Mouse (Mus musculus) kidney, embryonic 14.5 days (tissue): Measurements from ENCODE around the gene Axin2. TPM values are rescaled to one million over a fixed set of nuclear protein-coding genes. Genes with fewer than 3 reads are reported as not detected.

Experiments used
- ATAC-seq: fragments of 200-750 bp; cut with Nextera tagmentation; 2 replicates; pipeline ENCODE4 v1.8.0; 2017; ENCODE audit warnings: moderate number of reproducible peaks, mild to moderate bottlenecking, moderate TSS enrichment, moderate library complexity; ENCODE audit not compliant: low FRiP score, low TSS enrichment
- H3K27ac ChIP-seq: fragments of 300-500 bp; sonication (generic); 2 replicates; pipeline ENCODE4 v1.5.1; 2014; ENCODE audit warnings: low read depth, mild to moderate bottlenecking, low read length, moderate library complexity, mixed read lengths
- H3K27me3 ChIP-seq: fragments of 300-500 bp; sonication (generic); 2 replicates; pipeline ENCODE4 v1.6.1; 2014; ENCODE audit warnings: mild to moderate bottlenecking, low read length; ENCODE audit not compliant: control insufficient read depth, insufficient read depth
- H3K36me3 ChIP-seq: fragments of 300-500 bp; sonication (generic); 2 replicates; pipeline ENCODE4 v1.6.1; 2014; ENCODE audit warnings: low read length, mixed read lengths; ENCODE audit not compliant: control insufficient read depth, insufficient read depth
- H3K4me1 ChIP-seq: fragments of 300-500 bp; sonication (generic); 2 replicates; pipeline ENCODE4 v1.6.1; 2014; ENCODE audit warnings: low read length, mixed read lengths; ENCODE audit not compliant: control insufficient read depth, insufficient read depth
- H3K4me2 ChIP-seq: fragments of 300-500 bp; sonication (generic); replicated peaks from 2 replicates; pipeline ENCODE4 v1.6.1; 2014; ENCODE audit warnings: low read depth, mild to moderate bottlenecking, low read length
- H3K4me3 ChIP-seq: fragments of 300-500 bp; sonication (generic); 2 replicates; pipeline ENCODE4 v1.5.1; 2014; ENCODE audit warnings: mild to moderate bottlenecking, low read length
- H3K9ac ChIP-seq: fragments of 300-500 bp; sonication (generic); 2 replicates; pipeline ENCODE4 v1.6.1; 2014; ENCODE audit warnings: low read depth, mild to moderate bottlenecking, low read length, moderate library complexity
- H3K9me3 ChIP-seq: fragments of 300-500 bp; sonication (generic); 2 replicates; pipeline ENCODE4 v1.6.1; 2016; ENCODE audit warnings: low read length; ENCODE audit not compliant: control insufficient read depth
- WGBS: fragments of 180-500 bp; shearing (Covaris S2); extraction: QIAGEN DNeasy Blood & Tissue Kit; methylation state at CpG from one replicate; pipeline ENCODE4 v1.1.7; 2014; 5-methylcytosine and 5-hydroxymethylcytosine counted together
- polyA plus RNA-seq: library from polyadenylated mRNA; unstranded; fragments of >200 nt; fragmentation: Nextera tagmentation; extraction: Ambion mirVana; gene quantifications from 2 replicates; pipeline ENCODE4 v1.2.1, GENCODE M21; 2014

Axin2 gene
- polyA plus RNA-seq, 1 experiment from 2014 or later, result 8.0 TPM

DNA sequence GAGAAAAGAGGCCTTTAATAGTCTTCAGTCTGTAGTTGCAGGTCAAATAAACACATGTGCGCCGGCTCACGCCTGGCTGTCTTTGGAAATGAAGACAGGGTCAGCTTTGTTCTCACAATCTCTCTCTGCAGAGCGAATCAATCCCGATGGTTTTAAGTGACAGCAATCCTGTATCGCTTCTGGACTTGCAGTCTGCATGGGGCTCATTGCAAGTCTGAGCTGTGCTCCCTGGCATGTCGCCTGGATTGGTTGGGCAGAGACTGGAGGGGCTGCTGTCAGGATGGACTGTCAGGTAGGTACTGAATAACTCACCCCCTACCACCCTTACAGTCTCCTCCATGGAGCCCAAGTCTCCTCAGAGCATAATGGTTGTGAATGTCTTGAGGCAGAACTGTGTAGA, 65.7 kb downstream of the Axin2 start:
- H3K4me3 ChIP-seq, result no peak overlapping the region
- no peaks in the 10 kb centered on the region for H3K27me3 ChIP-seq
- H3K27ac ChIP-seq, result no peak overlapping the region
- H3K4me1 ChIP-seq, result no peaks in the 10 kb centered on the region
- no peak overlapping the region for H3K4me2 ChIP-seq
- H3K36me3 ChIP-seq, result no peaks in the 10 kb centered on the region
- H3K9me3 ChIP-seq, result no peaks in the 10 kb centered on the region
- no peak overlapping the region for H3K9ac ChIP-seq
- ATAC-seq, result no peak
- 73% methylated on average over 7 of the region's 7 CpGs for WGBS

DNA sequence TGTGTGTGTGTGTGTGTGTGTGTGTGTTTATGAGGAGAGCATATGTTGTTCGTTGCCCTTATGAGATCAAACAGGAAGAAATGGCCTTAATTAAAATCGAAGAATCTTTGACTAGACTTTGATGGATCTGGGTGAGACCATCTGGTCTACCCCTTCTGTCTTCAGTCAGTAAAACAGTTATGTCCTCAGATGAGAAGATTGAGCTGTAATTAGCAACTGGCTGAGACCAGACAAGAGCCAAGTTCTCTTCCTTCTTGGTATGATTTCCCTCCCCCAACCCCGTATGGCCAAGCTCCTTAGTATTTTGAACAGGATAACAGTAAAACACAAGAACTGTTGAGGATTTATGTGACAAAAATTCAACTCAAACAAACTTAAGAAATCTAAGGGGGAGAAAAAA, 67.1 kb downstream of the Axin2 start:
- no peaks in the 10 kb centered on the region for H3K36me3 ChIP-seq
- no peak overlapping the region for H3K4me3 ChIP-seq
- no peak overlapping the region for H3K4me2 ChIP-seq
- H3K4me1 ChIP-seq, result no peaks in the 10 kb centered on the region
- no peaks in the 10 kb centered on the region for H3K27me3 ChIP-seq
- WGBS, result 51% methylated on average over 3 of the region's 3 CpGs
- H3K9ac ChIP-seq, result no peak overlapping the region
- H3K9me3 ChIP-seq, result no peaks in the 10 kb centered on the region
- H3K27ac ChIP-seq, result no peak overlapping the region
- ATAC-seq, result no peak

DNA sequence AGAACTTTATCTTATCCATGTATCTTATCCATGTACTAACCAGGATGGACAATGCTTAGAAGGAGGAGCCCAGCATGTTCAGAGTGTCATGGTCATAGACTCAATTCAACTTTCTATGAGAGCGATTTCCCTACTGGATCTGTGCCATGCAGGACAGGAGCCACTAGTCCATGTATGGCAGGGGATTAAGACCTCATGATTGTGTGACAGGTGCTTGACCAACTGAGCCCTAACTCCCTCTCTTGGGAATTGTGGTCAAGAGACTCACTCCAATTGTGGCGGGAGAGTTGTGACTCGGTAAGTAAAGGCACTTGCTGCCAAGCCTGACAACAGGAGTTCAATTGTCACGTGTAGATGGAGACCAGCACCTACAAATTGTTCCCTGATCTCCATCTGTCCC, 67.6 kb downstream of the Axin2 start:
- H3K9ac ChIP-seq, result no peak overlapping the region
- H3K9me3 ChIP-seq, result no peaks in the 10 kb centered on the region
- no peaks in the 10 kb centered on the region for H3K4me1 ChIP-seq
- no peak overlapping the region for H3K4me2 ChIP-seq
- ATAC-seq, result no peak
- H3K4me3 ChIP-seq, result no peak overlapping the region
- no peaks in the 10 kb centered on the region for H3K27me3 ChIP-seq
- WGBS, result 82% methylated on average over 4 of the region's 4 CpGs
- no peak overlapping the region for H3K27ac ChIP-seq
- no peaks in the 10 kb centered on the region for H3K36me3 ChIP-seq

DNA sequence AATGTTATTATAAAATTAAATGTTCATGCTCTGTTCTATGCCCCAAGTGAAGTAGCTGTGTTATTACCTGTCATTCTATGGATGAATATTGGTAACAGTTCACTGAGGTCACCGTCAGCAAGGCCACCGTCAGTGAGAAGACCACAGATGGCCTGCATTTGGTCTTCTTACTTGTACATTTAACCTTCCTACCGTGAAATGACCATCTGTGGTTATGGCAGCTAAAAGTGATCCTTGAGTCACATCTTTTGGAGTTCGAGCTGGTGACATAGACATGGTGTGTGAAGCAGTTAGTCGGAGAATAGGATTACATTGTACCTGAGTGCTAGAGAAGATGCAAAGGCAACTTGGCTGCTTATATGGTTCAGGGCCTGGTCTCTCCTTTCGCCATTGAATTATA, 68.1 kb downstream of the Axin2 start:
- Histone ChIP-seq H3K4me2 (no peak overlapping the region), H3K27me3 (no peaks in the 10 kb centered on the region), H3K9ac (no peak overlapping the region), H3K27ac (no peak overlapping the region), H3K36me3 (no peaks in the 10 kb centered on the region), H3K4me3 (no peak overlapping the region), H3K9me3 (no peaks in the 10 kb centered on the region), H3K4me1 (no peaks in the 10 kb centered on the region)
- 89% methylated on average over 6 of the region's 6 CpGs for WGBS
- ATAC-seq, result no peak

DNA sequence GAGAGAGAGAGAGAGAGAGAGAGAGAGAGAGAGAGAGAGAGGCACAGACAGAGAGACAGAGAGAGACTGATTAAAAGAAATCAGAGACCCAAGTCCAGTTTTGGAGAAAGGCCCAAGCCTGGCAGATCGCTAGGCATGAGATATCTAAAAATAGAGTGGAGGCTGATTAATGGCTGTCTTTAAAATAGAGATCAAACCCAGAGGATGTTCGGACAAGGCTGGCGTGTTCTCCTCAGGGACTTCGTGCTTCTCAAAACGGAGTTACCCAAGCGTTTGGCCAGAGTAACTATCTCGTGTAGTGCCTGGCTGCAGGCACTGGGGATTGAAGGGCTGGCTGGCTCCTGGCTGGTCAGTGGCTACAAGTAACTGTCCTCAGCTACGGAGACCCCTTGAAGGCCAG, 69.8 kb downstream of the Axin2 start:
- Histone ChIP-seq H3K27ac (no peak overlapping the region), H3K4me3 (no peak overlapping the region), H3K9me3 (no peaks in the 10 kb centered on the region), H3K27me3 (no peaks in the 10 kb centered on the region), H3K9ac (no peak overlapping the region), H3K4me2 (no peak overlapping the region), H3K36me3 (no peaks in the 10 kb centered on the region), H3K4me1 (no peaks in the 10 kb centered on the region)
- WGBS, result 55% methylated on average over 8 of the region's 8 CpGs
- ATAC-seq, result no peak

DNA sequence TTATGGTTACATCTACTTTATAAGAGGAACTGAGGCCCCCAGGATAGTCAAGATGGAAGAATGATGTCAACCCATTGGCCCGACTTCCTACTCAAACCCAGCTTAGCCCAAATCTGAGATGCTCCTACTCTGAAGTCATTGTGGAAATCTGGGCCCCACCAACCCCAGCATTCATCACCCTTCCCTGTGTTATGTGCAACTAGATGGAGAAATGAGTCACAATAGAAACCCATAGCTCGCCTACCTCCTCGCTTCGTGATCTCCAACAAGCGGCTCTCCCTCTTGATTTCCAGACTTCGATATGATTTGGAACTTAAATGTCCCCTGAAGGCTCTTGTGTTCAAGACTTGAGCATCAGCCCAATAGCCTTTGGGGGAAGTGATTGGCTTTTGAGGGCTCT, 73.3 kb downstream of the Axin2 start:
- no peak overlapping the region for H3K9ac ChIP-seq
- no peak overlapping the region for H3K4me3 ChIP-seq
- H3K36me3 ChIP-seq, result no peaks in the 10 kb centered on the region
- H3K9me3 ChIP-seq, result no peaks in the 10 kb centered on the region
- H3K27me3 ChIP-seq, result no peaks in the 10 kb centered on the region
- WGBS, result 96% methylated on average over 6 of the region's 6 CpGs
- no peak overlapping the region for H3K27ac ChIP-seq
- ATAC-seq, result no peak
- no peaks in the 10 kb centered on the region for H3K4me1 ChIP-seq
- no peak overlapping the region for H3K4me2 ChIP-seq

DNA sequence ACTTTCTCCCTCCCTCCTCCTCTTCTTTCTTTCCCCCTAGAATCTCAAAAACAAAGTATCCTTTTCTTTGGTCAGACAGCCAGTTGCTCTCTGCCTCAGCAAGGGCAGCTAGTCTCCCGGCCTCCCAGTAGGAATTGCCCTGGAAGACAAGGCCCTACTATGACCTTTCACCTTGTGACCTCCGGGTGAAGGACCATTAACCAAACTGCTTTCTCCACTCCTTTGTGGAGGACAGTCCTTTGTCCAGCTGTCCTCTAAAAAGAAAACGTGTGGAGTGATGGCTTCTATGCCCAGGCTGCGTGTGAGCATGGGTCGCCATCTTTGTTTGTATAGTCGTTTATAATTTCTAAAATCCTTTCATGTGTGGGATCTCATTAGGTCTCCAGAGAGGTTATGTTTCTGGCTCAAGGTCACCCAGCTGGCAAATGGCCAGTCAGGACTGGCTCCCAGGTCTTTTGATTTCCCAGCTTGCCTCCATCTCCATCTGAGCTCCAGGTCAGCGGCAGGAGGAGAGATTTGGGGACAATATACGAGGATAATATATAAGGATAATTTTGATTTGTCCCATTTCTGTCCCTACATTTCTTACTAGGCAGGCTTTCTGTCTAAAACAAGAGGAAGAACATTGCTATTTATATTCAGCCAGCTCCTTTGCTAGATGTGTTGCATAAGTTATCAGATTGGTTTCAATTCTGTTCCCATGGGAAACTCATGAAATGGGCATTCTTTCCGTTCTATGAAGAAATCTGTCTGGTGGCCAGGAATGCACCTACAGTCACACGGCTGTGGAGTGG, 75.2 kb downstream of the Axin2 start:
- no peak for ATAC-seq
- Histone ChIP-seq H3K36me3 (no peaks in the 10 kb centered on the region), H3K9ac (no peak overlapping the region), H3K4me2 (no peak overlapping the region), H3K27ac (no peak overlapping the region), H3K4me1 (no peaks in the 10 kb centered on the region), H3K4me3 (no peak overlapping the region), H3K9me3 (0 out of 2 replicates have a peak, but pooled peaks cover 3% of the 10 kb centered on the region), H3K27me3 (no peaks in the 10 kb centered on the region)
- 55% methylated on average over 10 of the region's 10 CpGs for WGBS

DNA sequence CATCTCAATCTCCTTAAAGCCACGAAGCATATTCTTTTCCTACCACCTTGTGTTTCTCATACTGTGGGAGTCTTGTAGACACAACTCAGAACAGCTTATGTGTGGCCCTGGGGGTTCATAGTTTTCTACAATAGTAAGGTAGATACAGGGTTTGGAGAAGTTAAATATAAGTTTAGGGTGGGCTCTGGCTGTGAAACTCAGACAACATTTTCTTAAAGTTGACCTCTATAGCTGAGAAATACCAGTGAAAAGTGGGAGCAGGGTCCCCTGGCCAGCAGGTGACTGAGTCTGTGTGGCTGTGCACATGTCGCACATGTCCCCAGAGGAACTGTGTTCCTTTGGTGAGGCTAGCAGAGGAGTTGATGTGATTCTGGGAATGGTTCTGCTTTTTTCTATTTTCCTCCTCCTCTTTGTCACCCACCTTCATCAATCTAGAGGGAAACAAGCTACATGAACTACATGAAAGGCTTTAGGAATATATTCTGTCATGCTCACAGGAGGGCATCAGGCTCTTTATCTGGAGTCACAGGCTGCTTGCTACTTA, 75.9 kb downstream of the Axin2 start:
- no peaks in the 10 kb centered on the region for H3K27me3 ChIP-seq
- H3K36me3 ChIP-seq, result no peaks in the 10 kb centered on the region
- no peak overlapping the region for H3K9ac ChIP-seq
- no peak overlapping the region for H3K27ac ChIP-seq
- H3K4me2 ChIP-seq, result no peak overlapping the region
- no peak for ATAC-seq
- WGBS, result 82% methylated on average over 2 of the region's 2 CpGs
- H3K4me1 ChIP-seq, result no peaks in the 10 kb centered on the region
- no peak overlapping the region for H3K4me3 ChIP-seq
- H3K9me3 ChIP-seq, result 0 out of 2 replicates have a peak, but pooled peaks cover 6% of the 10 kb centered on the region

DNA sequence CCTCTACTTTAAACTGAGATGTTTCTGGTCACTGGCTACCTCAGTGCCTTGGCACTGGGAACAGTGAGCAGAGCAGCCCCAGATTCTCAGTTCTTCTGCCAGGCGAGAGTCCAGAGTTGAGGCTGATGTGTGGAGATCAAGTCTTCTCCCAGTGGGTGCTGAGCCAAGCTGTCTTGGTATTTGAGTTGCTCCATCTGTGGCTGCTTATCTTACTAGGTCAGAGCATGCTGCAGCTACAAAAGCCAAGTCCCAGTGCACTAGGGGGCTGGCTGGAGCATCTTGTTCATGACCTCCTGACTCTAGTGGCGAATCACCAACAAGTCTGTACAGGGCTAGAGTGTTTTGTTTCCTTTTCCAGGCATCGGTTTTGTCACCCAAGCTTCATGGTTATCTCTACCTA, 77.7 kb downstream of the Axin2 start:
- 90% methylated on average over 3 of the region's 3 CpGs for whole genome bisulfite sequencing

More for the DNA sequence above, 77.7 kb downstream of the Axin2 start:
- no peak overlapping the region for H3K27ac ChIP-seq
- no peaks in the 10 kb centered on the region for H3K4me1 ChIP-seq
- peaks cover 12% of the 10 kb centered on the region; the same call in 1 of the 2 replicates for H3K9me3 ChIP-seq
- H3K36me3 ChIP-seq, result no peaks in the 10 kb centered on the region
- H3K27me3 ChIP-seq, result no peaks in the 10 kb centered on the region
- H3K9ac ChIP-seq, result no peak overlapping the region
- no peak for ATAC-seq
- no peak overlapping the region for H3K4me2 ChIP-seq
- H3K4me3 ChIP-seq, result no peak overlapping the region
